Comparison of ENCODE assay signal across 9 mouse cellular contexts in the genomic region with DNA sequence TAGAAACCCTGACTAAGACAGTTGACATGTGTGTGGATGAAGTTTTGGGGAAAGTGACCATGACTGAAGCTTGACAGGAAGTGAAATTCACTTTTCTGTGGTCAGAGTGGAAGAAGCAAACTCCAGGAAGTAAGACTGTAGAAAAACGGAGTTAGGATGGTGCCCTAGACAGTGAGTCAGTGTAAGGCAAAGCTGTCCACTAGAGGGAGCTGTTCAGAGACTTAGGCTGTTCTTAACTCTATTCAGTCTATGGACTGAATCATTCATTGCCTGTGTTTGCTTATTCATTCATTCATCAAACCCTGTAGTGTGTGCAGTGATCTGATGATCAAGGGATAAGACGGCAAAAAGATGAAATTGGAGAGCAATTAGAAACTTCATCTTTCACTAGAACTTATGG.
DNase-seq lines count a peak whose midpoint lies in the region; ATAC-seq and TF ChIP-seq lines count a peak whose summit lies in the region.
"Had no signal": no experiment of that assay in that cellular context is flagged by ENCODE, and none has a peak within 500 bp of the region (broad histone marks: within the 10 kb centered on the region; RNA-seq: fewer than 3 reads in every experiment).

No protein-coding gene starts in this region.

- no peaks in the 10 kb centered on the region for H3K79me2 ChIP-seq in heart, adult 2 months (replicated peaks; ENCODE audit: control insufficient read depth, insufficient read depth, low read length)

- H3K4me3 ChIP-seq in heart, adult 2 months, result no peak overlapping the region
- no peak overlapping the region for H3K4me3 ChIP-seq in heart, embryonic 10.5 days
- no peak overlapping the region for H3K4me3 ChIP-seq in E14TG2a.4 (replicated peaks; ENCODE audit: low read length)
- H3K4me3 ChIP-seq in forebrain, embryonic 11.5 days (ENCODE audit: low read depth, low read length), result no peak overlapping the region
- H3K4me3 ChIP-seq: megakaryocyte, embryonic 14.5 days had no signal

- no peak for TF ChIP-seq POLR2A in heart, adult 2 months (IDR thresholded peaks at IDR 0.05; ENCODE audit: insufficient read depth, low read depth, low read length)

- no peak overlapping the region for H3K9ac ChIP-seq in heart, adult 2 months (ENCODE audit: low read depth, low read length)
- H3K9ac ChIP-seq in forebrain, embryonic 11.5 days (ENCODE audit: low read length), result no peak overlapping the region

- no peaks in the 10 kb centered on the region for H3K9me3 ChIP-seq in heart, embryonic 10.5 days
- no peaks in the 10 kb centered on the region for H3K9me3 ChIP-seq in E14TG2a.4 (ENCODE audit: low read length)
- no peaks in the 10 kb centered on the region for H3K9me3 ChIP-seq in forebrain, embryonic 11.5 days (ENCODE audit: control insufficient read depth, low read length)

- intact Hi-C loops in heart, adult 2 months (cut with DNase I), result no loop called here

- DNase-seq in heart, adult 2 months, result no peak
- no peak for DNase-seq in heart, embryonic 10.5 days (ENCODE audit: low spot score)
- DNase-seq in layer of hippocampus, adult 9-11 months, result peak; percentile 39
- peak; percentile 23 for DNase-seq in right cerebral cortex, postnatal 4 days
- no peak for DNase-seq in forebrain, embryonic 11.5 days (ENCODE audit: low spot score)

- no peaks in the 10 kb centered on the region for H3K4me1 ChIP-seq in heart, adult 2 months (ENCODE audit: control insufficient read depth, insufficient read depth, low read length)
- no peaks in the 10 kb centered on the region for H3K4me1 ChIP-seq in heart, embryonic 10.5 days
- H3K4me1 ChIP-seq in E14TG2a.4 (replicated peaks; ENCODE audit: low read depth, low read length), result no peaks in the 10 kb centered on the region
- no peaks in the 10 kb centered on the region for H3K4me1 ChIP-seq in forebrain, embryonic 11.5 days (replicated peaks; ENCODE audit: control insufficient read depth, insufficient read depth, low read length)
- H3K4me1 ChIP-seq: megakaryocyte, embryonic 14.5 days had no signal

- H3K27me3 ChIP-seq in heart, adult 2 months (ENCODE audit: control insufficient read depth, insufficient read depth, low read length), result no peaks in the 10 kb centered on the region
- H3K27me3 ChIP-seq in heart, embryonic 10.5 days (ENCODE audit: insufficient read depth, poor library complexity, severe bottlenecking), result no peaks in the 10 kb centered on the region
- H3K27me3 ChIP-seq in E14TG2a.4 (ENCODE audit: insufficient read depth, low read length), result no peaks in the 10 kb centered on the region
- H3K27me3 ChIP-seq in forebrain, embryonic 11.5 days (ENCODE audit: control insufficient read depth, insufficient read depth, low read length), result no peaks in the 10 kb centered on the region
- H3K27me3 ChIP-seq: megakaryocyte, embryonic 14.5 days had no signal

- H3K4me2 ChIP-seq in forebrain, embryonic 11.5 days (ENCODE audit: low read depth, low read length, severe bottlenecking), result no peak overlapping the region

- TF ChIP-seq EP300 in heart, adult 2 months (IDR thresholded peaks at IDR 0.05; ENCODE audit: insufficient read depth, low read depth, low read length), result no peak

- H3K36me3 ChIP-seq in heart, adult 2 months (ENCODE audit: control insufficient read depth, insufficient read depth, low read length), result no peaks in the 10 kb centered on the region
- no peaks in the 10 kb centered on the region for H3K36me3 ChIP-seq in heart, embryonic 10.5 days
- H3K36me3 ChIP-seq in E14TG2a.4 (ENCODE audit: insufficient read depth, low read length), result no peaks in the 10 kb centered on the region
- no peaks in the 10 kb centered on the region for H3K36me3 ChIP-seq in forebrain, embryonic 11.5 days (ENCODE audit: control insufficient read depth, insufficient read depth, low read length)

- TF ChIP-seq CTCF in heart, adult 2 months (IDR thresholded peaks at IDR 0.05), result peak; percentile 72
- peak; percentile 48 for TF ChIP-seq CTCF in E14TG2a.4 (conservative IDR thresholded peaks at IDR 0.05; ENCODE audit: low read length)

- H3K27ac ChIP-seq in heart, adult 2 months, result no peak overlapping the region
- no peak overlapping the region for H3K27ac ChIP-seq in heart, embryonic 10.5 days
- H3K27ac ChIP-seq in forebrain, embryonic 11.5 days (ENCODE audit: low read depth, low read length), result no peak overlapping the region

- ATAC-seq in common myeloid progenitor, adult 5-6 weeks (replicated peaks; ENCODE audit: low read depth, poor library complexity, severe bottlenecking), result peak; percentile 80
- no peak for ATAC-seq in activated CD4-positive, CD25-positive, alpha-beta regulatory T cell, adult 4 months
- no peak for ATAC-seq in forebrain, embryonic 11.5 days (replicated peaks; ENCODE audit: low FRiP score)

- 58% methylated on average over 2 of the region's 2 CpGs for WGBS in heart, adult 2 months
- WGBS in heart, embryonic 10.5 days, result 48% methylated on average over 2 of the region's 2 CpGs
- WGBS in forebrain, embryonic 11.5 days, result 61% methylated on average over 2 of the region's 2 CpGs

Comparison
In these comparisons a context has a peak if more than half of its experiments do, and no peak if none do; other contexts are left out.
1. DNase-seq: peak in layer of hippocampus, adult 9-11 months (single experiment) and right cerebral cortex, postnatal 4 days (single experiment); none in heart, adult 2 months (0 of 2), heart, embryonic 10.5 days (single experiment) and forebrain, embryonic 11.5 days (single experiment).